In the genomic region with DNA sequence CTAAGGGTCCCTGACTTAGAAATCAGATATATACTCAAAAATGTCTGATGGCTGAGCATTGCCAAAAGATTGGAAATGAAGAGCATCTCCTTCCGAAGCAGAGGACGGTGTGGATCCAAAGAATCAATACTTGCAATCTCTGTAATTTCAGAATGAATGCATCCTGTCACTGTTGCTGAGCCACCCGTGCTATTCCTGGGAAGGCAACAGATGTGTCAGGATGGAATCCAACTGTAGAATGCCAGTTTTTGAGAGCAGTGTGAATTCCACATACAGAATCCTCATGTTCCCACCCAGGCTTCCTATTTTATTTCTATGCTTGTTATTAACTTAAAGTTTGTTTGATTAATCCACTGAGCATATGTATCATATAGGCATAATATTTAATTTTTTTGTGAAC, we compare ENCODE assay signal across 15 mouse cellular contexts.
DNase-seq lines count a peak whose midpoint lies in the region; ATAC-seq and TF ChIP-seq lines count a peak whose summit lies in the region.
"Had no signal": no experiment of that assay in that cellular context is flagged by ENCODE, and none has a peak within 500 bp of the region (broad histone marks: within the 10 kb centered on the region; RNA-seq: fewer than 3 reads in every experiment).

No protein-coding gene starts in this region.

- intact Hi-C loops in left cerebral cortex, postnatal 36 days (cut with DNase I): no loop called here

- H3K4me3 ChIP-seq in lung, postnatal 0 days (ENCODE audit: low read depth, low read length): no peak overlapping the region
- no peak overlapping the region for H3K4me3 ChIP-seq in embryonic facial prominence, embryonic 10.5 days
- H3K4me3 ChIP-seq: embryonic facial prominence, embryonic 12.5 days; left cerebral cortex, adult 2 months had no signal

- TF ChIP-seq EP300 in lung, postnatal 0 days (IDR thresholded peaks at IDR 0.05): no peak

- no peak for ATAC-seq in lung, postnatal 0 days
- ATAC-seq: liver, postnatal 0 days had no signal

- no peak overlapping the region for H3K9ac ChIP-seq in lung, postnatal 0 days (replicated peaks; ENCODE audit: low read depth)
- H3K9ac ChIP-seq: embryonic facial prominence, embryonic 12.5 days; liver, postnatal 0 days had no signal

- no peaks in the 10 kb centered on the region for H3K4me1 ChIP-seq in lung, postnatal 0 days (ENCODE audit: insufficient read depth, low read depth, low read length)
- no peaks in the 10 kb centered on the region for H3K4me1 ChIP-seq in embryonic facial prominence, embryonic 10.5 days
- H3K4me1 ChIP-seq: embryonic facial prominence, embryonic 12.5 days had no signal

- H3K27me3 ChIP-seq in lung, postnatal 0 days (replicated peaks; ENCODE audit: insufficient read depth, low read length): no peaks in the 10 kb centered on the region
- H3K27me3 ChIP-seq in embryonic facial prominence, embryonic 10.5 days (replicated peaks; ENCODE audit: low read depth, poor library complexity, severe bottlenecking): no peaks in the 10 kb centered on the region
- H3K27me3 ChIP-seq: embryonic facial prominence, embryonic 12.5 days had no signal

- no peaks in the 10 kb centered on the region for H3K36me3 ChIP-seq in lung, postnatal 0 days (ENCODE audit: insufficient read depth, low read length)
- H3K36me3 ChIP-seq in embryonic facial prominence, embryonic 10.5 days (replicated peaks): no peaks in the 10 kb centered on the region
- H3K36me3 ChIP-seq: embryonic facial prominence, embryonic 12.5 days had no signal

- TF ChIP-seq CTCF in brain, embryonic 14.5 days (IDR thresholded peaks at IDR 0.05; ENCODE audit: borderline replicate concordance, extremely low read depth, insufficient read depth, insufficient read length): no peak
- TF ChIP-seq CTCF in lung, postnatal 0 days (IDR thresholded peaks at IDR 0.05): no peak

- peak; percentile 32 for DNase-seq in brain, embryonic 14.5 days (ENCODE audit: low read depth)
- peak; percentile 39 to 60 for DNase-seq in frontal cortex, adult 2 months (ENCODE audit: extremely low spot score in 1 of 2, low spot score in 1 of 2)
- DNase-seq in layer of hippocampus, adult 9-11 months: peak; percentile 57
- DNase-seq in left cerebral cortex, postnatal 36 days (ENCODE audit: low spot score in 2 of 2): peak; percentile 12 to 19
- no peak for DNase-seq in lung, postnatal 0 days (ENCODE audit: low spot score)
- no peak for DNase-seq in adrenal gland, postnatal 14 days
- no peak for DNase-seq in embryonic facial prominence, embryonic 10.5 days (ENCODE audit: low spot score)
- no peak for DNase-seq in heart, adult 8-10 months (ENCODE audit: low spot score)
- DNase-seq: cerebellum, adult 11 months; cerebellum, postnatal 36 days; kidney, adult 9 months; liver; liver, postnatal 0 days had no signal

- no peak for TF ChIP-seq POLR2A in brain, embryonic 14.5 days (IDR thresholded peaks at IDR 0.05; ENCODE audit: borderline replicate concordance, extremely low read depth, insufficient read depth, insufficient read length, poor library complexity, severe bottlenecking)

- 83% methylated on average over 3 of the region's 3 CpGs for WGBS in lung, postnatal 0 days
- WGBS in embryonic facial prominence, embryonic 10.5 days: 88% methylated on average over 3 of the region's 3 CpGs

- H3K27ac ChIP-seq in lung, postnatal 0 days (ENCODE audit: low read length): no peak overlapping the region
- H3K27ac ChIP-seq in embryonic facial prominence, embryonic 10.5 days (replicated peaks): no peak overlapping the region
- H3K27ac ChIP-seq: embryonic facial prominence, embryonic 12.5 days; left cerebral cortex, adult 2 months had no signal

- no peak overlapping the region for H3K4me2 ChIP-seq in lung, postnatal 0 days (replicated peaks; ENCODE audit: low read depth, low read length)
- H3K4me2 ChIP-seq: embryonic facial prominence, embryonic 12.5 days had no signal

- no peaks in the 10 kb centered on the region for H3K9me3 ChIP-seq in lung, postnatal 0 days (ENCODE audit: low read length)
- no peaks in the 10 kb centered on the region for H3K9me3 ChIP-seq in embryonic facial prominence, embryonic 10.5 days
- H3K9me3 ChIP-seq: embryonic facial prominence, embryonic 12.5 days had no signal

Comparison
In these comparisons a context has a peak if more than half of its experiments do, and no peak if none do; other contexts are left out.
1. DNase-seq: peak in brain, embryonic 14.5 days (single experiment), frontal cortex, adult 2 months (2 of 2), layer of hippocampus, adult 9-11 months (single experiment) and left cerebral cortex, postnatal 36 days (2 of 2); none in lung, postnatal 0 days (single experiment), adrenal gland, postnatal 14 days (single experiment), embryonic facial prominence, embryonic 10.5 days (single experiment) and heart, adult 8-10 months (single experiment).